Mouse (Mus musculus): ENCODE measurements around the gene Gtf3a.

Gene Gtf3a

DNA sequence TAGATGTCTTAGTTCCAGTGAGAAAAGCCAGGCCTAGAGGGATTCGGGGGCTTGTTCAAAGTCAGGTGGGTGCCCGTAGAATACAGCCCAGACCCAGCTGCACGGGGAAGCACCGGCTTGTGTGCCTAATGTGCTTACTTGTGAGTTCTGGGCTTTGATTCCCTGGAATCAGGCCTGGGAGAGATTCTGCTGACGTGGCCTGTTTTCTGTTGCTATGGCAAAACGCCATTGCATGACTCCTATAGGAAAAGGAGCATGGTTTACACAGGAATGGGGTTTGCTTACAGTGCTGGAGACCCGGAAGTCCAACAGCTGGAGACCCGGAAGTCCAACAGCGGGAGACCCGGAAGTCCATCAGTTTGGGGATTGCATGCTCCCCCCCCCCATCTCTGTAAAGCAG, 39.1 kb downstream of the Gtf3a start:
- no peak for DNase-seq

DNA sequence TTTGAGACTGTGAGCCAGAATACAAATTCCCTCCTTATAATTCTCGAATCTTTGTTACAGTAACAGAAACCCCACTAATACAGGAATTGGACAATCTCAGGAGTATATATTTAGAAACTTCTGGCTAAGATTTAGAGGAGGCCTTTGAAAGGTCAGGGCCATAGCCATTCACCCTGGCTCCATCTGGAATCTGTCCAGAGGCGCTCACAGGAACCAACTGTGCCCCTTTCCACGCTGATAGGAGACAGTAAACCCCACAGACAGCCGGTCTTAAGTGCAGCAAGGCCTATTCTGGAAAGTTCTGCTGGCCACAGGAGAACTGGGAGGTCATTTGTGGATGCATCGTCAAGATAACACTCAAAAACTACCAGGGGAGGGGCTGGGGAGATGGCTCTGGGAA, 40.6 kb downstream of the Gtf3a start:
- no peak for DNase-seq

DNA sequence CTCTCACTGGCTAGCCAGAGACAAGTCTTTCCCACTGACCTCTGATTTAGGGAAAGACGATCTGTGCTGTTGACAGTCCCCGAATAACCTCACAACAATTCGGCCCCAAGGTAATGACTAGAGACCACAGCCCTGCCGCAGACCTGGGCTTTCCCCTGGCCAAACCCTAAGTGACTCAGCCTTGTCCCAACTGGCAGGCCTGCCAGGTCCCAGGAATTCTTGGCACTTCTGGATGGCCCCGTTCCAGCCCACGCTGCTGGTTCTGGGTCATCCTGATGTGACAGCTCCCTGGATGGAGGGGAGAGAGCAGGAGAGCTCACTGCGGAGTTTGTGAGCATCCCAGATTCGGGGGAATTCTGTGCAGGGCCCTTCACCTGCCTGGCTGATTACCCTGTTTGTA, 45.1 kb downstream of the Gtf3a start:
- peak; percentile 30 for DNase-seq

DNA sequence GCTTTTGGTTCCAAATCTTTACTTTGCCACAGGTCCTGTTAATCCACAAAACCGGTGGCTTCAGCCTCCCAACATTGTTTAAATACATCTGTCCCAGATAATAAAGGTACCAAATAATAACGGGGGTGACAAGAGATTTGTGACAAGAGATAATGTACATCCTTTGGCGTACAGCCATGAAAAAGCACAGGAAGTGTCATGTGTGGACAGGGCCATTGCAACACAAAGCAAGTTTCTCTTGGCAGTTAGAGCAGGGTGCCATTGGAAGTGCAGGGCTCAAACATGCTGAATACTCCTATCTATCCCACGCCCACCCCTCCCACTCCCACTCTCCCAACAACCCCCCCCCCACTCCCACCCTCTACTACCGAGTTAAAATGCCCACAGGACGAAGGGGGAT, 46.5 kb downstream of the Gtf3a start:
- DNase-seq = no peak

DNA sequence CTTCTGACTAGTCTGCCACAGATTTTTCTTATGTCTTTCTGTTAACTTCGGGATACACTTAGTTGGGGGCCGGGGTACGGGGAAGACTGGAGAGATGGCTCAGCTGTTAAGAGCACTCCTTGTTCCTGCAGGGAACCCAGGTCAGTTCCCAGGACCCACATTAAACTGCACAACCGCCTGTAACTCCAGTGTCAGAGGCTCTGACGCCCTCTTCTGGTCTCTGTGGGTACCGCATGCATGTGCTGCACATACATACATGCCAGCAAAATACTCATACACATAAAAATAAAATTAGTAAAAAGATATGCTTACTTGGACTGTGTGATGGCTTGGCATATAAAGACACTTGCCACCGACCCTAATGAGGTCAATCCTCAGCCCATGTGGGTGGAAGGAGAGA, 48.4 kb downstream of the Gtf3a start:
- DNase-seq = no peak

DNA sequence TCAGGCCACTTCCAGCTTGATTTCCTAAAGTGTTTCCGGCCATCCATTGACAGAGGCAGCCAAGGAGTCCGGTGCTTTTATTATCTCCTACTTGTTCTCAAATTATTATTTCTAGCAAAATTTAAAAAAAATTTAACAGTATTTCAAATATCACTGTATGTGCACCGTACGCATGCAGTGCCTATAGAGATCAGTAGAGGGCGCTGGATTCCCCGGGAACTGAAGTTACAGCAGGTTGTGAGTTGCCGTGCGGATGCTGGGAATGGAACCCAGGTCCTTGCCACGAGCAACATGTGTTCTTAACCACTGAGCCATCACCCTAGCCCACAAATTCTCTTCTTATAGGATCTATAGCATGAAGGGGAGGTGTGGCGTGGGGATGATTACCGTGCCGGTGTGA, 50.3 kb downstream of the Gtf3a start:
- DNase-seq = no peak

DNA sequence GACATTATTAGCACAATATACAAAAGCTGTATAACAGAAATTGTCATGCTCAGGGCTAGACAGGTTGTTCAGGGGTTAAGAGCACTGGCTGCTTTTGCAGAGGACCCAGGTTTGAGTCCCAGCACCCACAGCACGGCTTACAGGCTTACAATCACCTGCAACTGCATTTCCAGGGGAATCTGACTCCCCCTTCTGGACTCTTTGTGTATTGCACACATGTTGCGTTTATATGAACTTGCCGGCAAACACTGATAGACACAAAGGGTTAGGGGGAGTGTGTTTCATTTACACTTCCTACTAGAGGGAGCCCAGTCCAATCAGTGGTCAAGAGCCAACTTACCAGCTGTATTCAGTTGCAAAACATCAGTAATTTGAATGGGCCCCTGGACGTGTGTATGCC, 52.9 kb downstream of the Gtf3a start:
- DNase-seq = no peak

DNA sequence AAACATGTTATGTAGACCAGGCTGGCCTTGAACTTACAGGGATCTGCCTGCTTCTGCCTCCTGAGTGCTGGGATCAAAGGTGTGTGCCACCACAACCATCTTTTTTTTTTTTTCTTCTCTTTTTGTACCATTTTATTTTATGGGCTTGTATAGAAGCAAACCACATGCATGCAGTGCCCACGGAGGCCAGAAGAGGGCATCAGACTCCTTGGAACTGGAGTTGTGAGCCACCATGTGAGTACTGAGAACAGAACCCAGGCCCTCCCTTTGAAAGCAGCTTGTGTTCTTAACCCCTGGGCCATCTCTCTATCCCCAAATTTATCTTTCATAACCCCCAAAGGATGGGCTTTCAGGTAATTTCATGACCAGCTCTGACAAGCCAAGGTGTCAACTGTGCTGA, 54.8 kb downstream of the Gtf3a start:
- DNase-seq = no peak
